ENCODE assay signal across 25 mouse cellular contexts in genomic region chr1:169540415-169540814, GRCm38 (mm10). TPM values are rescaled to one million over a fixed set of nuclear protein-coding genes. Genes with fewer than 3 reads are reported as not detected.
A peak's percentile ranks its signal among the peaks of the same experiment; 100 is the strongest.
DNase-seq lines count a peak whose midpoint lies in the region; ATAC-seq and TF ChIP-seq lines count a peak whose summit lies in the region.
"Had no signal": no experiment of that assay in that cellular context is flagged by ENCODE, and none has a peak within 500 bp of the region (broad histone marks: within the 10 kb centered on the region; RNA-seq: fewer than 3 reads in every experiment).

No protein-coding gene starts in this region.

- no peaks in the 10 kb centered on the region for H3K79me2 ChIP-seq in CH12.LX (replicated peaks; ENCODE audit: control insufficient read depth, extremely low read depth, insufficient read depth, poor library complexity, severe bottlenecking)

- no peaks in the 10 kb centered on the region for H3K27me3 ChIP-seq in kidney, postnatal 0 days (ENCODE audit: insufficient read depth, low read length)
- no peaks in the 10 kb centered on the region for H3K27me3 ChIP-seq in kidney, embryonic 15.5 days
- no peaks in the 10 kb centered on the region for H3K27me3 ChIP-seq in lung, postnatal 0 days (replicated peaks; ENCODE audit: insufficient read depth, low read length)
- no peaks in the 10 kb centered on the region for H3K27me3 ChIP-seq in CH12.LX (replicated peaks)
- H3K27me3 ChIP-seq: embryonic facial prominence, embryonic 13.5 days; embryonic facial prominence, embryonic 15.5 days; forebrain, embryonic 12.5 days had no signal

- no peak for ATAC-seq in kidney, postnatal 0 days (replicated peaks; ENCODE audit: low FRiP score, low read depth)
- no peak for ATAC-seq in kidney, embryonic 15.5 days (replicated peaks; ENCODE audit: low FRiP score)
- ATAC-seq in lung, postnatal 0 days = peak; percentile 71
- ATAC-seq: CD4-positive, CD25-positive, alpha-beta regulatory T cell, adult 4 months; forebrain, embryonic 14.5 days had no signal

- peak; percentile 17 for DNase-seq in kidney, postnatal 0 days (ENCODE audit: low spot score)
- peak; percentile 42 for DNase-seq in lung, postnatal 0 days (ENCODE audit: low spot score)
- DNase-seq in lung, adult 2 months = no peak
- no peak for DNase-seq in CH12.LX (ENCODE audit: extremely low read depth)
- peak; percentile 9 for DNase-seq in lung, postnatal 36 days
- no peak for DNase-seq in layer of hippocampus, postnatal 14 days (ENCODE audit: low spot score in 2 of 2)
- DNase-seq: adrenal gland, adult 2 months; adrenal gland, postnatal 10 days; adrenal gland, postnatal 25 days; B cell, adult 2 months; cerebellum, adult 11 months; cerebellum, adult 18-20 months; cerebellum, adult 8-10 months; cerebellum, adult 9-11 months; cerebellum, postnatal 14 days; cerebellum, postnatal 36 days; embryo, embryonic 11 days had no signal

- TF ChIP-seq RAD21 in CH12.LX (IDR thresholded peaks at IDR 0.05; ENCODE audit: low read depth, low read length) = no peak

- H3K4me1 ChIP-seq in kidney, postnatal 0 days (replicated peaks; ENCODE audit: insufficient read depth, low read length) = no peaks in the 10 kb centered on the region
- no peaks in the 10 kb centered on the region for H3K4me1 ChIP-seq in kidney, embryonic 15.5 days
- H3K4me1 ChIP-seq in lung, postnatal 0 days (ENCODE audit: insufficient read depth, low read depth, low read length) = no peaks in the 10 kb centered on the region
- H3K4me1 ChIP-seq in lung, adult 2 months (ENCODE audit: control insufficient read depth, insufficient read depth, low read length) = 0 out of 2 replicates have a peak, but pooled peaks cover 4% of the 10 kb centered on the region
- H3K4me1 ChIP-seq in CH12.LX (ENCODE audit: control insufficient read depth in 1 of 2, insufficient read depth in 2 of 2) = no peaks in the 10 kb centered on the region
- H3K4me1 ChIP-seq: embryonic facial prominence, embryonic 13.5 days; embryonic facial prominence, embryonic 15.5 days; forebrain, embryonic 10.5 days; forebrain, embryonic 12.5 days had no signal

- peak; percentile 78 for TF ChIP-seq EP300 in lung, postnatal 0 days (IDR thresholded peaks at IDR 0.05)
- no peak for TF ChIP-seq EP300 in CH12.LX (IDR thresholded peaks at IDR 0.05; ENCODE audit: low read length)

- no peak for TF ChIP-seq CTCF in kidney, postnatal 0 days (IDR thresholded peaks at IDR 0.05; ENCODE audit: low read depth)
- no peak for TF ChIP-seq CTCF in lung, postnatal 0 days (IDR thresholded peaks at IDR 0.05)
- no peak for TF ChIP-seq CTCF in lung, adult 2 months (IDR thresholded peaks at IDR 0.05; ENCODE audit: insufficient read depth, low read length)
- TF ChIP-seq CTCF in CH12.LX (conservative IDR thresholded peaks at IDR 0.05 in 1 of 2, IDR thresholded peaks at IDR 0.05 in 1 of 2; ENCODE audit: low read depth in 2 of 2, low read length in 2 of 2) = no peak

- no peaks in the 10 kb centered on the region for H3K36me3 ChIP-seq in kidney, postnatal 0 days (ENCODE audit: insufficient read depth, low read length)
- H3K36me3 ChIP-seq in kidney, embryonic 15.5 days = no peaks in the 10 kb centered on the region
- H3K36me3 ChIP-seq in lung, postnatal 0 days (ENCODE audit: insufficient read depth, low read length) = no peaks in the 10 kb centered on the region
- H3K36me3 ChIP-seq in CH12.LX (replicated peaks in 1 of 2; ENCODE audit: control insufficient read depth in 1 of 2, insufficient read depth in 1 of 2, low read length in 1 of 2) = no peaks in the 10 kb centered on the region
- H3K36me3 ChIP-seq: embryonic facial prominence, embryonic 13.5 days; embryonic facial prominence, embryonic 15.5 days; forebrain, embryonic 10.5 days; forebrain, embryonic 12.5 days had no signal

- 73% methylated on average over 6 of the region's 6 CpGs for WGBS in kidney, postnatal 0 days
- 79% methylated on average over 6 of the region's 6 CpGs for WGBS in kidney, embryonic 15.5 days
- WGBS in lung, postnatal 0 days = 53% methylated on average over 6 of the region's 6 CpGs
- 40% methylated on average over 6 of the region's 6 CpGs for WGBS in lung, adult 2 months

- no peak overlapping the region for H3K4me2 ChIP-seq in kidney, postnatal 0 days (ENCODE audit: low read length)
- no peak overlapping the region for H3K4me2 ChIP-seq in kidney, embryonic 15.5 days
- no peak overlapping the region for H3K4me2 ChIP-seq in lung, postnatal 0 days (replicated peaks; ENCODE audit: low read depth, low read length)
- H3K4me2 ChIP-seq in CH12.LX (ENCODE audit: insufficient read depth, low read depth, poor library complexity, severe bottlenecking) = no peak overlapping the region
- H3K4me2 ChIP-seq: embryonic facial prominence, embryonic 13.5 days; embryonic facial prominence, embryonic 15.5 days; forebrain, embryonic 12.5 days had no signal

- dilution Hi-C loops in CH12.LX (cut with MboI; ENCODE audit: extremely low pct_ligation_motif_present, extremely low pct_unique_long_range_greater_than_20kb, low sequenced_read_pairs) = no loop called here

- no peak for TF ChIP-seq POLR2A in lung, adult 2 months (IDR thresholded peaks at IDR 0.05; ENCODE audit: borderline replicate concordance, extremely low read depth, low read depth, low read length)
- no peak for TF ChIP-seq POLR2A in CH12.LX (IDR thresholded peaks at IDR 0.05; ENCODE audit: low read depth, low read length)

- no peak overlapping the region for H3K27ac ChIP-seq in kidney, postnatal 0 days
- no peak overlapping the region for H3K27ac ChIP-seq in kidney, embryonic 15.5 days
- 0 out of 2 replicates have a peak overlapping the region, but pooled peaks have one; percentile 20 for H3K27ac ChIP-seq in lung, postnatal 0 days (ENCODE audit: low read length)
- no peak overlapping the region for H3K27ac ChIP-seq in CH12.LX (ENCODE audit: insufficient read depth, low read depth)
- H3K27ac ChIP-seq: embryonic facial prominence, embryonic 13.5 days; embryonic facial prominence, embryonic 15.5 days; forebrain, embryonic 10.5 days; forebrain, embryonic 12.5 days had no signal

- H3K9me3 ChIP-seq in kidney, postnatal 0 days (replicated peaks; ENCODE audit: low read length) = no peaks in the 10 kb centered on the region
- H3K9me3 ChIP-seq in kidney, embryonic 15.5 days (replicated peaks) = no peaks in the 10 kb centered on the region
- no peaks in the 10 kb centered on the region for H3K9me3 ChIP-seq in lung, postnatal 0 days (ENCODE audit: low read length)
- no peaks in the 10 kb centered on the region for H3K9me3 ChIP-seq in CH12.LX (replicated peaks; ENCODE audit: low read length)
- H3K9me3 ChIP-seq: embryonic facial prominence, embryonic 13.5 days; embryonic facial prominence, embryonic 15.5 days; forebrain, embryonic 10.5 days; forebrain, embryonic 12.5 days had no signal

- H3K9ac ChIP-seq in kidney, postnatal 0 days (ENCODE audit: low read depth, low read length) = no peak overlapping the region
- no peak overlapping the region for H3K9ac ChIP-seq in kidney, embryonic 15.5 days
- no peak overlapping the region for H3K9ac ChIP-seq in lung, postnatal 0 days (replicated peaks; ENCODE audit: low read depth)
- H3K9ac ChIP-seq in CH12.LX (ENCODE audit: insufficient read depth, low read depth) = no peak overlapping the region
- H3K9ac ChIP-seq: embryonic facial prominence, embryonic 13.5 days; embryonic facial prominence, embryonic 15.5 days; forebrain, embryonic 12.5 days had no signal

- in situ Hi-C loops in CH12.LX (cut with MboI; ENCODE audit: low pct_ligation_motif_present, low pct_unique_long_range_greater_than_20kb, low sequenced_read_pairs) = loop anchor here (25.0 kb wide), 2 partner anchors 122 to 622 kb away; partner anchors contain the start of genes Rgs5 and Uap1

- H3K4me3 ChIP-seq in kidney, postnatal 0 days (replicated peaks; ENCODE audit: low read depth, low read length) = no peak overlapping the region
- H3K4me3 ChIP-seq in kidney, embryonic 15.5 days (replicated peaks) = no peak overlapping the region
- no peak overlapping the region for H3K4me3 ChIP-seq in lung, postnatal 0 days (ENCODE audit: low read depth, low read length)
- no peak overlapping the region for H3K4me3 ChIP-seq in lung, adult 2 months (replicated peaks; ENCODE audit: extremely low read depth, low read depth, low read length)
- H3K4me3 ChIP-seq in CH12.LX (replicated peaks in 1 of 3; ENCODE audit: low read depth in 2 of 3, low read length in 2 of 3, poor library complexity in 1 of 3) = no peak overlapping the region
- H3K4me3 ChIP-seq: embryonic facial prominence, embryonic 13.5 days; embryonic facial prominence, embryonic 15.5 days; erythroblast, embryonic 14.5 days; forebrain, embryonic 10.5 days; forebrain, embryonic 12.5 days had no signal

TF ChIP-seq in CH12.LX, 34 proteins besides CTCF, POLR2A, EP300 and RAD21:
- no peak for TF ChIP-seq MYC (IDR thresholded peaks at IDR 0.05; ENCODE audit: low read depth, low read length)
- no peak for TF ChIP-seq ELF1 (IDR thresholded peaks at IDR 0.05; ENCODE audit: low read depth, low read length)
- no peak for TF ChIP-seq ZMIZ1 (IDR thresholded peaks at IDR 0.05; ENCODE audit: low read depth, low read length)
- 0 out of 2 replicates have a peak, but pooled peaks have one; percentile 29 for TF ChIP-seq IRF4 (IDR thresholded peaks at IDR 0.05; ENCODE audit: low read depth, low read length)

RNA-seq across cellular contexts. Expression of gene Nuf2, which starts 9.2 kb away (rescaled TPM):
- 25.9 and 31.9 TPM in 2 replicates for polyA plus RNA-seq in kidney, postnatal 0 days (2015; fragmentation: Nextera tagmentation; extraction: Ambion mirVana)
- 63.7 and 65.7 TPM in 2 replicates for polyA plus RNA-seq in kidney, embryonic 15.5 days (2015; fragmentation: Nextera tagmentation; extraction: Ambion mirVana)
- polyA plus RNA-seq in lung, postnatal 0 days (2015; fragmentation: Nextera tagmentation; extraction: Ambion mirVana) = 3.2 and 3.9 TPM in 2 replicates
- 0.14 and 0.31 TPM in 2 replicates for polyA plus RNA-seq in lung, adult 2 months (2012; rRNA removed)
- total RNA-seq in CH12.LX (2012; rRNA removed) (53.5 and 61.3 TPM in 2 replicates), CH12.LX (2014; rRNA removed) (119 and 138 TPM in 2 replicates)
- polyA plus RNA-seq in CH12.LX (2012; ENCODE audit: insufficient read length, low read depth) = 104 and 106 TPM in 2 replicates
- total RNA-seq in layer of hippocampus, postnatal 14 days (2021) = 1 to 10 TPM; 4.1 to 6.2 TPM

Comparison
In these comparisons a context has a peak if more than half of its experiments do, and no peak if none do; other contexts are left out.
1. DNase-seq: peak in kidney, postnatal 0 days (single experiment), lung, postnatal 0 days (single experiment) and lung, postnatal 36 days (single experiment); none in lung, adult 2 months (single experiment), CH12.LX (single experiment) and layer of hippocampus, postnatal 14 days (0 of 2).